In the genomic region with DNA sequence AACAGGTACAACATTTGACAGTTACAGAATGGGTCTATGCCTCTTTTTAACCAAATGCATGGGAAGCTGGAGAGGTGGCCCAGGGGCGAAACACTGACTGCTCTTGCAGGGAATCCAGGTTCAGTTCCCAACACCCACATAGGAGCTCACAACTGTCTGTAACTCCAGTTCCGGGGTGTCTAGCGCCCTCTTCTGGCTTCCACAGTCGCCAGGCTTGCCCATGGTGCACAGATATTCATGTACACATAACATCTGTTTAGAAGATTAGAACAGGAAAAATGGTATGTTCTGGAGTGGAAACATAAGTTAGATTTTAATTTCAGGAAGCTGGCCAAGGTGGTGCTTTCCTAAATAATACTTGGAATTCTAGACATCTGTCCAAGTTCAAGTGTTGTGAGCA, we compare ENCODE assay signal across 18 mouse cellular contexts. TPM values are rescaled to one million over a fixed set of nuclear protein-coding genes. Genes with fewer than 3 reads are reported as not detected.
DNase-seq lines count a peak whose midpoint lies in the region; ATAC-seq and TF ChIP-seq lines count a peak whose summit lies in the region.
"Had no signal": no experiment of that assay in that cellular context is flagged by ENCODE, and none has a peak within 500 bp of the region (broad histone marks: within the 10 kb centered on the region; RNA-seq: fewer than 3 reads in every experiment).

No protein-coding gene starts in this region.

- no peaks in the 10 kb centered on the region for H3K9me3 ChIP-seq in kidney, postnatal 0 days (replicated peaks; ENCODE audit: low read length)
- H3K9me3 ChIP-seq: heart, embryonic 13.5 days; limb, embryonic 13.5 days; midbrain, embryonic 12.5 days; stomach, embryonic 15.5 days had no signal

- no peaks in the 10 kb centered on the region for H3K27me3 ChIP-seq in kidney, postnatal 0 days (ENCODE audit: insufficient read depth, low read length)
- H3K27me3 ChIP-seq in testis, adult 2 months (ENCODE audit: control insufficient read depth, insufficient read depth, low read length): no peaks in the 10 kb centered on the region
- H3K27me3 ChIP-seq: heart, embryonic 13.5 days; limb, embryonic 13.5 days; midbrain, embryonic 12.5 days; stomach, embryonic 15.5 days had no signal

- WGBS in kidney, postnatal 0 days: 76% methylated on average over 4 of the region's 4 CpGs

- ATAC-seq in kidney, postnatal 0 days (replicated peaks; ENCODE audit: low FRiP score, low read depth): no peak

- H3K27ac ChIP-seq in gastrocnemius, adult 2 months: no peak overlapping the region; the same call in 1 of the 2 replicates
- no peak overlapping the region for H3K27ac ChIP-seq in kidney, postnatal 0 days
- H3K27ac ChIP-seq in testis, adult 2 months (ENCODE audit: control insufficient read depth, insufficient read depth, low read depth, low read length): no peak overlapping the region
- H3K27ac ChIP-seq: heart, embryonic 13.5 days; limb, embryonic 13.5 days; midbrain, embryonic 12.5 days; stomach, embryonic 15.5 days had no signal

- intact Hi-C loops in gastrocnemius, adult 2 months (cut with DNase I): loop anchor here (5.0 kb wide), 1 partner anchor 133 kb away; a partner anchor contains a TSS

- H3K4me2 ChIP-seq in kidney, postnatal 0 days (ENCODE audit: low read length): no peak overlapping the region
- H3K4me2 ChIP-seq: heart, embryonic 13.5 days; limb, embryonic 13.5 days; midbrain, embryonic 12.5 days; stomach, embryonic 15.5 days had no signal

- no peak overlapping the region for H3K9ac ChIP-seq in kidney, postnatal 0 days (ENCODE audit: low read depth, low read length)
- H3K9ac ChIP-seq: heart, embryonic 13.5 days; limb, embryonic 13.5 days; midbrain, embryonic 12.5 days; stomach, embryonic 15.5 days had no signal

- no peak overlapping the region for H3K4me3 ChIP-seq in gastrocnemius, adult 2 months
- no peak overlapping the region for H3K4me3 ChIP-seq in kidney, postnatal 0 days (replicated peaks; ENCODE audit: low read depth, low read length)
- H3K4me3 ChIP-seq in testis, adult 2 months (ENCODE audit: control insufficient read depth, low read depth, low read length): no peak overlapping the region
- H3K4me3 ChIP-seq: heart, embryonic 13.5 days; limb, embryonic 13.5 days; midbrain, embryonic 12.5 days; stomach, embryonic 15.5 days had no signal

- peaks cover 25% of the 10 kb centered on the region for H3K4me1 ChIP-seq in kidney, postnatal 0 days (replicated peaks; ENCODE audit: insufficient read depth, low read length)
- H3K4me1 ChIP-seq in testis, adult 2 months (ENCODE audit: control insufficient read depth, insufficient read depth, low read length): no peaks in the 10 kb centered on the region; the same call in 1 of the 2 replicates

- TF ChIP-seq POLR2A in testis, adult 2 months (IDR thresholded peaks at IDR 0.05; ENCODE audit: control insufficient read depth, low read depth, low read length): no peak

- H3K36me3 ChIP-seq in kidney, postnatal 0 days (ENCODE audit: insufficient read depth, low read length): no peaks in the 10 kb centered on the region
- no peaks in the 10 kb centered on the region for H3K36me3 ChIP-seq in testis, adult 2 months (ENCODE audit: control insufficient read depth, insufficient read depth, low read length)
- H3K36me3 ChIP-seq: heart, embryonic 13.5 days; limb, embryonic 13.5 days; stomach, embryonic 15.5 days had no signal

- TF ChIP-seq CTCF in gastrocnemius, adult 2 months (IDR thresholded peaks at IDR 0.05): peak; percentile 7; the same call in 1 of the 2 replicates
- TF ChIP-seq CTCF in kidney, postnatal 0 days (IDR thresholded peaks at IDR 0.05; ENCODE audit: low read depth): peak; percentile 41
- TF ChIP-seq CTCF in testis, adult 2 months (IDR thresholded peaks at IDR 0.05; ENCODE audit: control insufficient read depth, insufficient read depth, insufficient replicate concordance, low read depth, low read length): peak; percentile 24; the same call in 1 of the 2 replicates

- no peak for DNase-seq in gastrocnemius, adult 2 months
- DNase-seq in gastrocnemius, postnatal 4 days (ENCODE audit: low spot score in 2 of 2): no peak
- no peak for DNase-seq in kidney, postnatal 0 days (ENCODE audit: low spot score)
- no peak for DNase-seq in kidney, postnatal 10 days
- no peak for DNase-seq in testis, postnatal 14 days (ENCODE audit: low spot score)
- DNase-seq in thymus, postnatal 25 days: no peak
- DNase-seq in cerebellum, adult 11-12 months: no peak
- DNase-seq: cerebellum, postnatal 36 days; gastrocnemius, postnatal 25 days; kidney, adult 18-20 months; lung, postnatal 36 days; right cerebral cortex, adult 18-20 months; thymus, postnatal 36 days had no signal

RNA-seq across cellular contexts. Expression of a gene that starts 41.4 kb away (rescaled TPM):
- 1 to 10 TPM; 2.8 to 5.9 TPM for total RNA-seq in gastrocnemius, adult 2 months (2021)
- total RNA-seq in gastrocnemius, postnatal 4 days (2021): 1 to 10 TPM; 7.5 to 9.3 TPM
- 40.2 and 45.3 TPM in 2 replicates for polyA plus RNA-seq in kidney, postnatal 0 days (2015; fragmentation: Nextera tagmentation; extraction: Ambion mirVana)
- polyA plus RNA-seq in testis, adult 2 months (2012; rRNA removed): 6.7 and 6.9 TPM in 2 replicates

RNA-seq across cellular contexts. Expression of a gene that starts 45.6 kb away (rescaled TPM):
- total RNA-seq in gastrocnemius, adult 2 months (2021): 1 to 10 TPM; 3.1 to 4.1 TPM
- total RNA-seq in gastrocnemius, postnatal 4 days (2021): 10 to 100 TPM; 14.8 to 15.8 TPM
- 6.0 and 7.0 TPM in 2 replicates for polyA plus RNA-seq in kidney, postnatal 0 days (2015; fragmentation: Nextera tagmentation; extraction: Ambion mirVana)
- 0.57 and 0.71 TPM in 2 replicates for polyA plus RNA-seq in testis, adult 2 months (2012; rRNA removed)
